15 mouse cellular contexts compared by ENCODE assay signal in genomic region chr17:87968483-87968926, GRCm38 (mm10). TPM values are rescaled to one million over a fixed set of nuclear protein-coding genes. Genes with fewer than 3 reads are reported as not detected.
DNase-seq lines count a peak whose midpoint lies in the region; ATAC-seq and TF ChIP-seq lines count a peak whose summit lies in the region.
"Not testable (repeated sequence)": the region's sequence is repeated elsewhere in the genome, so short reads cannot be mapped to it uniquely, and the experiment has no call there.
"Had no signal": no experiment of that assay in that cellular context is flagged by ENCODE, and none has a peak within 500 bp of the region (broad histone marks: within the 10 kb centered on the region; RNA-seq: fewer than 3 reads in every experiment).

No protein-coding gene starts in this region.

- TF ChIP-seq CTCF in left cerebral cortex, adult 2 months (IDR thresholded peaks at IDR 0.05): peak; percentile 25
- peak; percentile 56 for TF ChIP-seq CTCF in midbrain, postnatal 0 days (IDR thresholded peaks at IDR 0.05)
- peak; percentile 49 for TF ChIP-seq CTCF in stomach, postnatal 0 days (IDR thresholded peaks at IDR 0.05; ENCODE audit: low read depth)

- H3K4me2 ChIP-seq in forebrain, embryonic 12.5 days; heart, embryonic 16.5 days (ENCODE audit: low read depth, low read length); intestine, embryonic 14.5 days (ENCODE audit: low read length); lung, embryonic 15.5 days; midbrain, postnatal 0 days (ENCODE audit: low read depth, low read length, poor library complexity, severe bottlenecking); stomach, postnatal 0 days (replicated peaks; ENCODE audit: low read depth): not testable (repeated sequence)

- not testable (repeated sequence) for H3K9me3 ChIP-seq in forebrain, embryonic 12.5 days; heart, embryonic 16.5 days (replicated peaks; ENCODE audit: control insufficient read depth, low read length); intestine, embryonic 14.5 days (ENCODE audit: control insufficient read depth, low read length); lung, embryonic 15.5 days; midbrain, postnatal 0 days (ENCODE audit: low read length); stomach, postnatal 0 days (ENCODE audit: control insufficient read depth, low read length)

- H3K9ac ChIP-seq in forebrain, embryonic 12.5 days; heart, embryonic 16.5 days (ENCODE audit: low read length); intestine, embryonic 14.5 days (ENCODE audit: low read length); lung, embryonic 15.5 days; midbrain, postnatal 0 days (replicated peaks; ENCODE audit: low read length, poor library complexity, severe bottlenecking); stomach, postnatal 0 days (ENCODE audit: low read length): not testable (repeated sequence)

- WGBS in forebrain, embryonic 12.5 days: 40% methylated on average over 6 of the region's 8 CpGs
- WGBS in heart, embryonic 16.5 days: 30% methylated on average over 6 of the region's 8 CpGs
- WGBS in intestine, embryonic 14.5 days: 36% methylated on average over 7 of the region's 8 CpGs
- 26% methylated on average over 6 of the region's 8 CpGs for WGBS in lung, embryonic 15.5 days
- WGBS in midbrain, postnatal 0 days: 41% methylated on average over 6 of the region's 8 CpGs
- WGBS in stomach, postnatal 0 days: 34% methylated on average over 6 of the region's 8 CpGs

- intact Hi-C loops in left cerebral cortex, adult 2 months (cut with DNase I): loop anchor here (5.0 kb wide), 1 partner anchor 276 kb away; no protein-coding TSS in a partner anchor

- not testable (repeated sequence) for H3K4me3 ChIP-seq in forebrain, embryonic 12.5 days (replicated peaks); heart, embryonic 16.5 days (ENCODE audit: low read length); intestine, embryonic 14.5 days (ENCODE audit: low read depth, low read length); left cerebral cortex, adult 2 months; lung, embryonic 15.5 days; midbrain, postnatal 0 days (ENCODE audit: low read depth, low read length); stomach, postnatal 0 days (ENCODE audit: low read depth, low read length)

- H3K27me3 ChIP-seq in forebrain, embryonic 12.5 days; heart, embryonic 16.5 days (ENCODE audit: control insufficient read depth, insufficient read depth, low read length); intestine, embryonic 14.5 days (replicated peaks; ENCODE audit: control insufficient read depth, insufficient read depth, low read length); lung, embryonic 15.5 days; midbrain, postnatal 0 days (ENCODE audit: insufficient read depth, low read length); stomach, postnatal 0 days (ENCODE audit: control insufficient read depth, insufficient read depth, low read length): not testable (repeated sequence)

- H3K27ac ChIP-seq in forebrain, embryonic 12.5 days; heart, embryonic 16.5 days (ENCODE audit: low read length); intestine, embryonic 14.5 days (ENCODE audit: low read depth); left cerebral cortex, adult 2 months; lung, embryonic 15.5 days; midbrain, postnatal 0 days (ENCODE audit: low read depth, low read length); stomach, postnatal 0 days (replicated peaks): not testable (repeated sequence)

- peak; percentile 53 for DNase-seq in ZHBTc4 (ENCODE audit: low read depth, low spot score)
- not testable (repeated sequence) for DNase-seq in intestine, embryonic 14.5 days (ENCODE audit: low spot score); left cerebral cortex, adult 2 months (ENCODE audit: extremely low spot score in 1 of 2, low spot score in 2 of 2); midbrain, postnatal 0 days (ENCODE audit: low spot score); stomach, postnatal 0 days (ENCODE audit: low spot score)

- not testable (repeated sequence) for H3K4me1 ChIP-seq in forebrain, embryonic 12.5 days; heart, embryonic 16.5 days (ENCODE audit: control insufficient read depth, insufficient read depth, low read length); intestine, embryonic 14.5 days (replicated peaks; ENCODE audit: control insufficient read depth, insufficient read depth, low read length); lung, embryonic 15.5 days; midbrain, postnatal 0 days (ENCODE audit: insufficient read depth, low read length); stomach, postnatal 0 days (replicated peaks; ENCODE audit: control insufficient read depth, insufficient read depth)

- H3K36me3 ChIP-seq in forebrain, embryonic 12.5 days (replicated peaks); heart, embryonic 16.5 days (ENCODE audit: control insufficient read depth, insufficient read depth); intestine, embryonic 14.5 days (ENCODE audit: control insufficient read depth, insufficient read depth, low read length); lung, embryonic 15.5 days; midbrain, postnatal 0 days (ENCODE audit: insufficient read depth, low read length); stomach, postnatal 0 days (ENCODE audit: control insufficient read depth, insufficient read depth, low read length): not testable (repeated sequence)

- TF ChIP-seq EP300 in stomach, postnatal 0 days (optimal IDR thresholded peaks at IDR 0.05): not testable (repeated sequence)

- ATAC-seq in forebrain, embryonic 12.5 days (ENCODE audit: low FRiP score): 0 out of 2 replicates have a peak, but pooled peaks have one; percentile 67
- ATAC-seq in heart, embryonic 16.5 days (replicated peaks; ENCODE audit: extremely low read depth, insufficient read depth, low FRiP score): peak; percentile 65
- ATAC-seq in intestine, embryonic 14.5 days (replicated peaks; ENCODE audit: low FRiP score, low TSS enrichment, low read depth): peak; percentile 81
- peak; percentile 74; the same call in 1 of the 2 replicates for ATAC-seq in lung, embryonic 15.5 days (ENCODE audit: borderline replicate concordance, extremely low read depth, low FRiP score, low TSS enrichment)
- ATAC-seq in midbrain, postnatal 0 days (ENCODE audit: low FRiP score): peak; percentile 60; the same call in 1 of the 2 replicates
- peak; percentile 88 for ATAC-seq in stomach, postnatal 0 days (ENCODE audit: low FRiP score, low TSS enrichment)

RNA-seq across cellular contexts. Expression of gene Msh6, which starts 6.4 kb away (rescaled TPM):
- 84.7 and 85.5 TPM in 2 replicates for polyA plus RNA-seq in forebrain, embryonic 12.5 days (2016; fragmentation: Nextera tagmentation; extraction: Ambion mirVana)
- polyA plus RNA-seq in heart, embryonic 16.5 days (2015; fragmentation: Nextera tagmentation; extraction: Ambion mirVana): 26.6 and 29.2 TPM in 2 replicates
- polyA plus RNA-seq in intestine, embryonic 14.5 days (2014; fragmentation: Nextera tagmentation; extraction: Ambion mirVana): 58.7 and 62.2 TPM in 2 replicates
- 10 to 100 TPM; 14.4 to 15.4 TPM for total RNA-seq in left cerebral cortex, adult 2 months (2021)
- polyA plus RNA-seq in lung, embryonic 15.5 days (2015; fragmentation: Nextera tagmentation; extraction: Ambion mirVana): 56.5 and 57.9 TPM in 2 replicates
- 20.9 and 21.9 TPM in 2 replicates for total RNA-seq in midbrain, postnatal 0 days (2014; rRNA removed)
- 17.4 and 17.6 TPM in 2 replicates for polyA plus RNA-seq in midbrain, postnatal 0 days (2015; fragmentation: Nextera tagmentation; extraction: Ambion mirVana)
- polyA plus RNA-seq in stomach, postnatal 0 days (2015; fragmentation: Nextera tagmentation; extraction: Ambion mirVana): 11.3 and 11.6 TPM in 2 replicates

RNA-seq across cellular contexts. Expression of gene Rpl36-ps4, which starts 47.7 kb away (rescaled TPM):
- polyA plus RNA-seq in forebrain, embryonic 12.5 days (2016; fragmentation: Nextera tagmentation; extraction: Ambion mirVana): not detected in 2 replicates
- not detected in 2 replicates for polyA plus RNA-seq in heart, embryonic 16.5 days (2015; fragmentation: Nextera tagmentation; extraction: Ambion mirVana)
- polyA plus RNA-seq in intestine, embryonic 14.5 days (2014; fragmentation: Nextera tagmentation; extraction: Ambion mirVana): not detected in 2 replicates
- total RNA-seq in left cerebral cortex, adult 2 months (2021): not detected
- polyA plus RNA-seq in lung, embryonic 15.5 days (2015; fragmentation: Nextera tagmentation; extraction: Ambion mirVana): not detected in 2 replicates
- total RNA-seq in midbrain, postnatal 0 days (2014; rRNA removed): not detected in 2 replicates
- not detected in 2 replicates for polyA plus RNA-seq in midbrain, postnatal 0 days (2015; fragmentation: Nextera tagmentation; extraction: Ambion mirVana)
- not detected in 2 replicates for polyA plus RNA-seq in stomach, postnatal 0 days (2015; fragmentation: Nextera tagmentation; extraction: Ambion mirVana)
- total RNA-seq: adrenal gland, postnatal 36 days; gastrocnemius, postnatal 25 days; heart, postnatal 14 days; left cerebral cortex, adult 18-20 months had no signal
- polyA plus RNA-seq: forebrain, embryonic 10.5 days; midbrain, embryonic 10.5 days; testis, adult 2 months had no signal
